Mouse (Mus musculus): ENCODE data around the gene Pla2g4b.

Pla2g4b gene

DNA sequence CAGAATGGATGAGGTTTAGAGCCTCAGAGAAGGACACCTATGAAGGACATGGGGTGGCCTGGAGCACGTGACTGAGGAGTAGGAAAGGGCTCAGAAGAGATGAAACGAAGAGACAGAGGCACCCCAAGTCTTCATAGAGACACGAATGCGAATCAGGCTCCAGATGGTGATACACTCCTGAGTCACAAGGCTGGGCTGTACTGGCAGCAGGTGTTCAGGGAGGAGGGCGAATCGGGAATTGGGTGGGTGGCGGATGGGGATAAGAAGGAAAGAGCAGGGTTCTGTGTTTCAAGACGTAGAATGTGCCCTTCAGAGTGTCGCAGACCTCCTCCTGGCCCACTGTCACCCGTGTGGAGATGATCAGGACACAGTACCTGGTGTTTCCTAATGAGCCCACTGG lies 32.0 kb downstream of the Pla2g4b start:
- DNase-seq: no peak

- no peak for DNase-seq
These were observed 33.0 kb downstream of the Pla2g4b start for GRCm38 (mm10) chr2:120066224-120066623.

DNA sequence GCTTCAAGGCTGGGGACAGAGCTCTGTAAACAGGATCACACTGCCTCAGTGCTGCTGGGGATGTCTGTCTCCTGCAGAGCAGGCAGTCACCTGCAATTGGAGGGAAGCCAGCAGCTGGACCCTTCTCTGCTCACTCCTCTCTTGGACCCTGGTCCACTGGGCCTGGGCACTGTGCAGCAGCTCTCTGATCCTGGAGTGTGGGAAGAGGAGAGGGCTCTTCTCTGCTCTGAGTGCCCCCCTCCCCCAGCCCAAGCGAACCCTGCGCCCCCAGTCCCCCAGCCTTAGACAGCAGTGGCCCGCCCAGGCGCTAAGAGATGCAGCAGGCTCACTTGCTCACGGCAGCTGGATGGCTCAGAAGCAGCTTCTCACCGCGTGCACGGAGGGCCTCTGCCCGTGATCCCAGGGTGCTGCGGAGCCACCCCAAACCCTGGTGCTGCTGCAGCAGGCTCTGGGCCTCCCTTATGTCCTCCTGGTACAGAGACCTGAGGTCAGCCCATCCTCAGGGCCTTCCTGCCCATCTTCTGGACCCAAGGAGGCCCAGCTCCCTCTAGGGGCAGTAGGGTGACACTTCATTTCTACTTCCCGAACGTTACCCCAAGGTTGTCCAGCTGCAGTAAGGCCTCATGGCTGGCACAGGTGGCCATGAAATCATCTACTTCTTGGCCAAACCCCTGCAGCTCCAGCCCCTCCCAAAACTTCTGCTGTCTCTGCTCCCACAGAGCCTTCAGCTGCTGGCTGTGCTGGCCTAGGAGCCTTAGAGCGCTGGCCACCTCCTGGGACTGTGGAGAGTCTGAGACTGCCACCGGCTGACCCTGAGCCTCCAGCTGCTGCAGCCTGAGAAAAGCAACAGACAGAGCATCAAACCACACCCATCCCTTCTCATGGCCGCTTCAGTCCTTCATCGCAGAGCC lies 35.6 kb downstream of the Pla2g4b start:
- DNase-seq: peak; percentile 57

- no peak for DNase-seq
These were observed 36.3 kb downstream of the Pla2g4b start for GRCm38 (mm10) chr2:120069466-120069990.

DNA sequence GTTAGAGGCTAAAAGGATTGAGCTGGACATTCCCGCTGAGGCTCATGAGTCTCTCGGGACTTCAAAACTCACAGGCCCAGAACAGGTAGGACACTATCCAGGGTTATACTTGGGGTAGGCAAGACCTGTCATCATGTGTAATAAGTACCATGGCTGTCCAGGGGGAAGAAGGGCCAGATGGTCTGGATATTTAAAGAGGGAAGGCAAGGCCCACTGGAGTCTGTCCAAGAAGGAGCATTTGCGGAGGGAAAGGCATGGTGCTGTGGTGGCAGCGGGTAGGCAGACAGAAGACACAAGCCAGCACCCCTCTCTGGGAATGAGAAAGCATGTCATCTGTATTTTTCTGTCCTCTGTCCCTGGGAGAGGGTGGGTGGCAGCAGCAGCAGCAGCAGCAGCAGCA lies 40.9 kb downstream of the Pla2g4b start:
- no peak for DNase-seq

DNA sequence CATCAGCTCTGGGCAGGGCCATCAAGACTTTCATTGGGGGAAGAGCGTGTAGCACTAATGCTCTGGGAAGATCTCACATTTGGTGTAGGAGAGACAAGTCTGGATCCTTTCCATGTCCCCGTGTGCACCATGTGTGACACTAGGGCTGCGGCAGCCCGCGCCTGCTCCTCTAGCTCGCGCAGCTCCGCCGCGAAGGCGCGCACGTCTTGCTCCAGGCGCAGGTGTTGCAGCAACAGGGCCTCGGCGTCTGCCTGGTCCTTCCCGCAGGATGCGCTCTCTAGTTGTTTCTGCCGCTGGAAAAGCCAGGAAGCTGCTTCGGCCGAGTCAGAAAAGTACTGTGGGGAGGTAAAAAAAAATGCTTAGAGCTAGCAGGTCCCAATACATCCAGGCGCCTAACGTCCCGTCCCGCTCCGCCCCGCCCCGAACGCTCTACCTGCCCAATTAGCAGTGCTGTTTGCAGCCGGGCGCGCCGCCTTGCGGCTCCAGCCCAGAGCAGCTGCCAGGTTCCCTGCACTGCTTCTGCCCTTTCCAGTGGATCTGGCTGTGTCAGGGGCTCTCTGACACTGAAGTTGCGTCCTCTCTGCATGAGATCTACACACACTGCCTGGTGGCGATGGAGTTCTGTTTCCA lies 43.0 kb downstream of the Pla2g4b start:
- DNase-seq: peak; percentile 73

GRCm38 (mm10) chr2:120082416-120082815 lies 49.2 kb downstream of the Pla2g4b start:
- no peak for DNase-seq

DNA sequence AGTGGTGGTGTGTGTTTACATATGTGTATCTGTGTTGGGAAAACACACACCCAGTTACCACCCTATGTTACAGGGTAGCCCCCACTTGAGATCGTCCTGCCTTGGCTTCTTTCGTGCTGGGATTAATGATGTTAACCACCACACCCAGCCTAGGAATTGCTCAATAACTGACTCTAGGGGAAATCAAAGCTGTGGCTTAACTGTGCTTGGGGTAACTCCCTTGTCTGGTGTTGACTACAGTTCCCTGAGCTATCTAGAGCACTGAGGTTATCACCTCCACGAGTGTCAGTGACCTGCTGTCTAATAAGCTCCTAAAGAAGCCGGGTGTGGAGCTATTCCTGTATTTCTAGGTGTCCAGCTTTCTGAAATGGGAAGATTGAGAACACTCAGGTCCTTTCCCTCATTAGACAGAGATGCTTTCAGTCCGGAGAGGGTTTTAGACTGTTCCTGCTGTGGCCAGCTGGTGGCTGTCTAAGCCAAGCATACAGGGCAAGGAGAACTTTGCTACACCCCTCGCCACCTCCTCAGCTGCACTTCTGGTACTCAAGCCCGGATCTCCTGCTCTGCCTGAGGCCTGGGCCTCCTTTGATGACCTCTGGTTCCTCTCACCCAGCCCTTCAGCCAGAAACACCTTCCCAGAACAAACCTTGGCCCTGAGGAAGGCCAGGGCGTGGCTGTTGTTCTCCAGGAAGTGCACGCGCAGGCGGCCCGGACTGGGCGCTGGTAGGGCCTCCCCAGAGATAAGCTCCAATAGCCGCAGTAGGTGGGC lies 51.6 kb downstream of the Pla2g4b start:
- DNase-seq: peak; percentile 60

GRCm38 (mm10) chr2:120086038-120086437 lies 52.8 kb downstream of the Pla2g4b start:
- DNase-seq: no peak

DNA sequence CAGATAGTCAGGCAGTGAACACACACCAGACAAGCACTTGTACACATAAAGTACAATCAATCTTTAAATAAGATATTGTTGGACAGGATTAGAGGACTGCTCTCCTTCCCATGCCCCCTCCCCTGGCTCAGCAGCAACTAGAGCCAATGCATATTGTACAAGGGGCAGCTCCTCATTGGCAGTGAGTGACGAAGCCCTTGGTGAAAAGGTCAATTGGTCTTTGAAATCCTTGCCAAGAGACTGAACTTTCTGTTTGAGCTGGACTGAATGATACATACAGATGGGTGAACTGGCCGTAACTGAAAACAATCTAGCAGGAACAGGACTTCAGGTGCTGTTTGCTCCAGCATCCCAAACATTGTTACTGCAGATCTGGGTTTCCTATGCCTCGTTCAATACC lies 54.2 kb downstream of the Pla2g4b start:
- no peak for DNase-seq

GRCm38 (mm10) chr2:120087897-120088296 lies 54.7 kb downstream of the Pla2g4b start:
- no peak for DNase-seq

DNA sequence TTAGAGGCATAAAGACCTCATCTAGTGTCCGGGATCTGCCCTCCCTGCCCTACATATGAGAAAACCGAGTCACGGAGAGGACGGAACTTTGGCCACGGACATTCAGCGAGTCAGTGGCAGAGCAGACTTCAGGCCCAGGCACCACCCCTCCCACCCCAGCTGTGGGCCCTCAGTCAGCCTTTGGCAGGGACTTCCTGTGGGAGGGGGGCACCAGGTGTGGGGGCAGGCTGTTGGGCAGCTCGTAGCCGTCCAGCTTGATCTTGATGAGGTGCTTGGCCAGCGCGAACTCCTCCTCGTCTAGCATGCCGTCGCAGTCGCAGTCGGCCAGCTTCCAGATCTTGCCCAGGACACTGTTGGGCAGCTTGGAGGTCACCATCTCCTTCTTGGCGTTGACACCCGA lies 57.8 kb downstream of the Pla2g4b start:
- no peak for DNase-seq

All from kidney, postnatal 14 days (tissue).